Mouse (Mus musculus): ENCODE results near the gene Xlr4b. TPM values are rescaled to one million over a fixed set of nuclear protein-coding genes. Genes with fewer than 3 reads are reported as not detected.
"Not testable (repeated sequence)": the region's sequence is repeated elsewhere in the genome, so short reads cannot be mapped to it uniquely, and the experiment has no call there.

Xlr4b gene
- polyA plus RNA-seq, 1 experiment from 2014 or later: 0.38 TPM

DNA sequence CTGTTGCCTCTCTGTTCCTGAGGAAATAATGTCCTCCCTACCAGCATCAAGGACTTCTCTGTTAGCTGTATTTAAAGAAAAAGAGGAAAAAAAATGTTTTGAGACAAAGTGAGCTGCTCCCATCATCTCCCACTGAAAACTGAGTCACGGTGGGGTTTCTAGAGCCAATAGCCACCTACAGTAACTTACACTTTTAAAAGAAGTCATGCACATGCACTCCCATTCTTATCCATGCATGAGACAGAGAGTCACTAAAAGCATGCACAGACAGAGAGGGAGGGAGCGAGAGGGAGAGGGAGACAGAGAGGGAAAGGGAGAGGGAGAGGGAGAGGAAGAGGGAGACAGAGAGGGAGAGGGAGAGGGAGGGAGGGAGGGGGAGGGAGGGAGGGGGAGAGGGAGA lies 48.3 kb downstream of the Xlr4b start:
- WGBS: 89% methylated on average over 1 of the region's 2 CpGs
- not testable (repeated sequence) for ATAC-seq (ENCODE audit: low FRiP score, low TSS enrichment); H3K9me3 ChIP-seq (ENCODE audit: control insufficient read depth, low read length)

DNA sequence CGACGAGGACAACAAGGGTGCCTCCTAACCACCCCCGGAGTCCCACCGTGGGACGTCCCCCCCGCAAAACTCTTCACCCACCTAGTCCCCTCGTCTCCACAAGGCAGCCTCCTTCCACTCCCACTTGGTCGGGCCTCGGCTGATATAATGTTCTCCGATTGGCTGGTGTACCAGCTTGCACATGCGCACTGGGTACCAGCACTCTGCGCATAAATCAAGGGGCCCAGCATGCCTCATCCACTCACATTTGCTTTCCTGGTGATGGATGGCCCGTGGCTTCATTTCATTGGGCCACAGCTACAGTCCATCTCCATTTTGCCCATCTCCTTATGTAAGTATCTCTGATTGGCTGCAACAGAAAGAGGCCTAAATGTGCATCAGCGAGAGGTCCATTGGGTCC lies 51.1 kb downstream of the Xlr4b start, which contains the start of gene Xlr3c:
TSS of gene Xlr3c (minus strand) at position 121 of the 400 bp plus-strand sequence.
- H3K9ac ChIP-seq (replicated peaks; ENCODE audit: low read length); ATAC-seq (ENCODE audit: low FRiP score, low TSS enrichment); H3K9me3 ChIP-seq (ENCODE audit: control insufficient read depth, low read length); H3K4me1 ChIP-seq (ENCODE audit: control insufficient read depth, insufficient read depth, low read length); H3K27me3 ChIP-seq (ENCODE audit: control insufficient read depth, insufficient read depth, low read length); H3K36me3 ChIP-seq (ENCODE audit: control insufficient read depth, insufficient read depth, low read length); DNase-seq; H3K27ac ChIP-seq (replicated peaks; ENCODE audit: low read depth, low read length); H3K4me3 ChIP-seq (replicated peaks; ENCODE audit: low read depth, low read length); H3K4me2 ChIP-seq (ENCODE audit: low read length): not testable (repeated sequence)
- 90% methylated on average over 14 of the region's 14 CpGs for WGBS

More for the DNA sequence above, 48.3 kb downstream of the Xlr4b start:
- H3K4me3 ChIP-seq (replicated peaks; ENCODE audit: low read depth, low read length); H3K4me2 ChIP-seq (ENCODE audit: low read length); H3K4me1 ChIP-seq (ENCODE audit: control insufficient read depth, insufficient read depth, low read length); H3K9ac ChIP-seq (replicated peaks; ENCODE audit: low read length); H3K27ac ChIP-seq (replicated peaks; ENCODE audit: low read depth, low read length); H3K36me3 ChIP-seq (ENCODE audit: control insufficient read depth, insufficient read depth, low read length); DNase-seq; H3K27me3 ChIP-seq (ENCODE audit: control insufficient read depth, insufficient read depth, low read length): not testable (repeated sequence)

Other genes starting within 250 kb of the Xlr4b start
- 0.39 and 0.71 TPM in 2 replicates for gene Zfp185, start 227.0 kb upstream of the Xlr4b start, polyA plus RNA-seq (2014; fragmentation: Nextera tagmentation; extraction: Ambion mirVana)
- not detected in 2 replicates for gene Pnma5, start 177.2 kb upstream of the Xlr4b start, polyA plus RNA-seq (2014; fragmentation: Nextera tagmentation; extraction: Ambion mirVana)
- gene Pnma3, start 149.5 kb upstream of the Xlr4b start, polyA plus RNA-seq (2014; fragmentation: Nextera tagmentation; extraction: Ambion mirVana): 1.8 and 2.1 TPM in 2 replicates
- gene Xlr4a, start 131.9 kb upstream of the Xlr4b start, polyA plus RNA-seq (2014; fragmentation: Nextera tagmentation; extraction: Ambion mirVana): 0.62 TPM in 1 of 2 replicates, not detected in the other
- 2.9 and 4.7 TPM in 2 replicates for gene Xlr3a, start 117.2 kb upstream of the Xlr4b start, polyA plus RNA-seq (2014; fragmentation: Nextera tagmentation; extraction: Ambion mirVana)
- gene Gm14685, start 97.3 kb upstream of the Xlr4b start, polyA plus RNA-seq (2014; fragmentation: Nextera tagmentation; extraction: Ambion mirVana): 0.61 and 1.5 TPM in 2 replicates
- not detected in 2 replicates for gene Xlr5b, start 65.5 kb upstream of the Xlr4b start, polyA plus RNA-seq (2014; fragmentation: Nextera tagmentation; extraction: Ambion mirVana)
- gene DXBay18, start 64.9 kb upstream of the Xlr4b start, polyA plus RNA-seq (2014; fragmentation: Nextera tagmentation; extraction: Ambion mirVana): 0.72 and 0.86 TPM in 2 replicates
- gene Spin2d, start 37.3 kb upstream of the Xlr4b start, polyA plus RNA-seq (2014; fragmentation: Nextera tagmentation; extraction: Ambion mirVana): not detected in 2 replicates
- 7.7 and 16.2 TPM in 2 replicates for gene Xlr3b, start 22.1 kb upstream of the Xlr4b start, polyA plus RNA-seq (2014; fragmentation: Nextera tagmentation; extraction: Ambion mirVana)
- 30.3 and 34.9 TPM in 2 replicates for gene F8a, start 14.0 kb downstream of the Xlr4b start, polyA plus RNA-seq (2014; fragmentation: Nextera tagmentation; extraction: Ambion mirVana)
- gene Xlr4c, start 28.8 kb downstream of the Xlr4b start, polyA plus RNA-seq (2014; fragmentation: Nextera tagmentation; extraction: Ambion mirVana): 0.28 TPM in 1 of 2 replicates, not detected in the other
- gene Xlr3c, start 51.1 kb downstream of the Xlr4b start, polyA plus RNA-seq (2014; fragmentation: Nextera tagmentation; extraction: Ambion mirVana): 0.19 and 0.25 TPM in 2 replicates
- gene Xlr5a, start 78.6 kb downstream of the Xlr4b start, polyA plus RNA-seq (2014; fragmentation: Nextera tagmentation; extraction: Ambion mirVana): not detected in 2 replicates
- gene Xlr5c, start 78.6 kb downstream of the Xlr4b start, polyA plus RNA-seq (2014; fragmentation: Nextera tagmentation; extraction: Ambion mirVana): not detected in 2 replicates
- gene Gm45015, start 122.5 kb downstream of the Xlr4b start, polyA plus RNA-seq (2014; fragmentation: Nextera tagmentation; extraction: Ambion mirVana): not detected in 2 replicates
- gene Zfp275, start 128.3 kb downstream of the Xlr4b start, polyA plus RNA-seq (2014; fragmentation: Nextera tagmentation; extraction: Ambion mirVana): 12.3 and 13.5 TPM in 2 replicates
- not detected in 2 replicates for gene Gm18336, start 184.4 kb downstream of the Xlr4b start, polyA plus RNA-seq (2014; fragmentation: Nextera tagmentation; extraction: Ambion mirVana)
- gene Zfp92, start 196.8 kb downstream of the Xlr4b start, polyA plus RNA-seq (2014; fragmentation: Nextera tagmentation; extraction: Ambion mirVana): 0.65 and 0.87 TPM in 2 replicates
- not detected in 2 replicates for gene Trex2, start 221.0 kb downstream of the Xlr4b start, polyA plus RNA-seq (2014; fragmentation: Nextera tagmentation; extraction: Ambion mirVana)
- 67.1 and 69.1 TPM in 2 replicates for gene Haus7, start 244.7 kb downstream of the Xlr4b start, polyA plus RNA-seq (2014; fragmentation: Nextera tagmentation; extraction: Ambion mirVana)

All from midbrain, embryonic 14.5 days (tissue).